Mouse (Mus musculus) adrenal gland, adult 2 months (tissue): ENCODE results near the gene C2cd4a. TPM values are rescaled to one million over a fixed set of nuclear protein-coding genes. Genes with fewer than 3 reads are reported as not detected.

ENCODE experiments used
- DNase-seq: peaks from one replicate; pipeline ENCODE4 v3.0.0; 2021
- polyA plus RNA-seq: library from polyadenylated mRNA; depleted of rRNA; stranded (reverse); fragments of >200 nt; gene quantifications from 2 replicates; pipeline ENCODE4 v1.2.3, GENCODE M21; 2012; rRNA removed
- total RNA-seq, 2 experiments: library from RNA; stranded (reverse); gene quantifications; 2 replicates each; pipeline ENCODE4 v1.2.3; 2021

Gene C2cd4a
- total and polyA plus RNA-seq, 3 experiments: 3.2 TPM; not detected in 2

GRCm38 (mm10) chr9:67787671-67788070 lies 44.5 kb downstream of the C2cd4a start:
- DNase-seq: no peak

DNA sequence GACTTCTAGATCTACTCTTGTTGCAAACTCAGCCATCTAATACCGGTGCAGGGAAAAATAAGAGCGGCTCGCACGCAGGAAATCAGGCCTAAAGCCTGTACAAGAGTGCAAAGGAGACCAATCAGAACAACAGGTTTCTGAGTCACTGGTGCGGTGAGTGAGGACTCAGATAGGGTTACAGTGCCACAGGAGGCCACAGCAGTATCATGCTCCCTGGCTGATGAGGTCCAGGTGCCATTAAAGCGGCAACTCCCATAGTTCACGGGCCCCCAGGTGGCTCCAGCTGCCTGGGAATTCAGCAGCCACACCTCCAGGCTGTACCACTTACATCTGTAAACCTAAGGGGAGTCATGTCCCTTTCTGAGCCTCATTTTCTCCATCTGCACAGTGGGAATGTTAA lies 45.8 kb downstream of the C2cd4a start:
- DNase-seq: no peak

DNA sequence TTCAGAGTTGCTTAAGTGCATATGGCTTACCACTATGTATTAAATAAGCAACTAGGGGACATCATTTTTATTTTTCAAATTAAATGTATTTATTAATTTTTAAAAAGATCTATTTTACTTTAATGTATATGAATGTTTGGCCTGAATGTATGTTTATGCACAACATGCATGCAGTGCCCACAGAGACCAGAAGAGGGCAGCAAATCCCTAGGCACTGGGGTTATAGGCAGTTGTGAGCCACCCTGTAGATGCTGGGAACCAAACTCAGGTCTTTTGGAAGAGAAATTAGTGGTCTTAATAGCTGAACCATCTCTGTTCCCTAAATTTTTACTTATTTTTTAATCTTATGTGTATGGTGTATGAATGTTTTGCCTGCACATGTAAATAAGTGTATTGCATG lies 48.2 kb downstream of the C2cd4a start:
- DNase-seq: no peak

DNA sequence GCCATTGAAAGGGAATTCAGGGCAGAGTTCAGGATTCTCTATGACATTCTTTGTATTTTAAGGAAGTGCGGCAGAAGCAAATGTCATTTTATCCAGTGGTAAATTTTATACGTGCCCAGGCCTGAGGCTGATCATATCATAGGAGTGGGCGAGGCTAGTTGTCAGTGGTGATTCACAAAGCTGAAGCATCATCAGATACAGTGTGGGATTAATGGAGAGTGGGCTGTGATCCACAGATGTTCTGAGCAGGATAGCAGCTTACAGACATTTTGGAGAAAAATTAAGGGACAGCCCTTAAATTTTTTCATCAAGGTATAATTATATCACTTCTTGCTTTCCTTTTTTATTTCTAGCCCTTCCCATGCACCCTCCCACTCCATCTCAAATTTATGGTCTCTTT lies 48.7 kb downstream of the C2cd4a start:
- no peak for DNase-seq

DNA sequence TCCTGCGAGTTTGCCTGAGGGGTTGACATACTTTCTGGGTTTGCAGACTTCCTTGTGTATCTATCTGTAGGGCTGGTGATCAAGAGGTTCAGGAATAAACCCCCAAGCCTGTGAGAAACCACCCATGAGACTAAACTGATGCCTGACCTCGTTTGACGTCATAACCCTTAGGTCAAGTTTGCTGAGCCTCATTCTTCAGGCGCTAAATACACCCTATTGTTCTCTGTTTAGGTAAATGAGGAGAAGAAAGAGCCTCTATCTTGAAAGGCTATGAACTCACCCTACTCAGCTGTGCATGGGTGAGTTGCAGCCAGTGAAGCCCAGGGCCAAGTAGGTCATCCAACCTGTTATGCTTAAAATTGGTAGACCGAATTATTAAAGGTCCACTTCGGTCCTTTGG lies 49.3 kb downstream of the C2cd4a start:
- no peak for DNase-seq

Other genes with a start within 250 kb of the C2cd4a start
- gene C2cd4b, start 72.9 kb downstream of the C2cd4a start, total RNA-seq: 1 to 10 TPM; 1.4 to 1.7 TPM
- gene C2cd4b, start 72.9 kb downstream of the C2cd4a start, polyA plus RNA-seq: 2.9 and 3.3 TPM in 2 replicates
- gene Vps13c, start 8.1 kb upstream of the C2cd4a start, total RNA-seq: 10 to 100 TPM; 40.6 to 57.6 TPM
- gene Vps13c, start 8.1 kb upstream of the C2cd4a start, polyA plus RNA-seq: 2.7 and 3.7 TPM in 2 replicates